Mouse (Mus musculus) megakaryocyte, embryonic 14.5 days (primary cell): ENCODE results near the gene Pygm.

Experiments
- FLI1 ChIP-seq: IDR thresholded peaks from 2 replicates; pipeline ENCODE4 v1.6.1; 2012; ENCODE audit warnings: low read length, inconsistent platforms, mixed read lengths
- GATA1 ChIP-seq: IDR thresholded peaks from 3 replicates; pipeline ENCODE4 v1.6.1; 2012; ENCODE audit warnings: mixed read lengths, low read length, inconsistent platforms, borderline replicate concordance

DNA sequence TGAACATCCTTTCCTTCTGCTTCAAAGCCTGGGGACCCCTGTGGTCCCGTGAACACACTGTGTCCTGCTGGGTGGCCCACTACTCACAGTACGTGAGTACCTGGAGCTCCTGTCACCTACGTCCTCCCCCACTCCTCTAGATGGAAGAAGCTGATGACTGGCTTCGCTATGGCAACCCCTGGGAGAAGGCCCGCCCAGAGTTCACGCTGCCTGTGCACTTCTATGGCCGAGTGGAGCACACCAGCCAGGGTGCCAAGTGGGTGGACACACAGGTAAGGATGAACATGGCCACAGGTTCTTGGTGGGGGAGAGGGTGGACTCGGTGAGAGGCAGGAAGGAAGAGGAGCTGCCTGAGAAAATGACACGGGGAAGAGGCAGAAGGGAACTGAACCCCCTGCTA, 2.0 kb downstream of the Pygm start:
- TF ChIP-seq GATA1 (no peak), FLI1 (no peak)
